Mouse (Mus musculus) heart, adult 9 months (tissue): Measurements from ENCODE around the gene Baz2b.
"Not testable (repeated sequence)": the region's sequence is repeated elsewhere in the genome, so short reads cannot be mapped to it uniquely, and the experiment has no call there.

Experiments
- DNase-seq, 2 experiments: peaks; one replicate each; pipeline ENCODE4 v3.0.0; 2022; ENCODE audit warnings: low spot score in 2 of 2

Baz2b gene

GRCm38 (mm10) chr2:59876482-59876881 lies 333.2 kb downstream of the Baz2b start:
- no peak for DNase-seq

DNA sequence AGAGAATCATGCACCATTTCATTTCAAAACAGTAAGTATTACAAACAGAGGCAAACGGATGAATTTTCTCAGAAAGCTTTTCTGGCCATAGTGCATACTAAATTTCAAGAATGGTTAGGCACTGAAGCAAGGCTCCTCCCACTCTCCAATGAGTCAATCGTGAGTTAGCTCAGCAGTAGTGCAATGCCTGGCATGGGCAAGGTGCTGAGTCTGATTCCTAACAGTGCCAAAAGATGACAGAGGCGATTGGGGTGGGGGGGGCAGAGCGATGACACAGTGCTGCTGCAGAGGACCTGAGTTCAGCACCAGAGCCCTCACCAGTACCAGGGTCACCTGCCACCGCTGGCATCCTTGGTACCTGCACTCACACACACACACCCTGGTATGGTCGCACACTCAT lies 339.1 kb downstream of the Baz2b start:
- no peak for DNase-seq

- no peak for DNase-seq
These were observed 347.0 kb downstream of the Baz2b start for GRCm38 (mm10) chr2:59862618-59863017.

- DNase-seq = no peak
These were observed 355.3 kb downstream of the Baz2b start for GRCm38 (mm10) chr2:59854363-59854762.

DNA sequence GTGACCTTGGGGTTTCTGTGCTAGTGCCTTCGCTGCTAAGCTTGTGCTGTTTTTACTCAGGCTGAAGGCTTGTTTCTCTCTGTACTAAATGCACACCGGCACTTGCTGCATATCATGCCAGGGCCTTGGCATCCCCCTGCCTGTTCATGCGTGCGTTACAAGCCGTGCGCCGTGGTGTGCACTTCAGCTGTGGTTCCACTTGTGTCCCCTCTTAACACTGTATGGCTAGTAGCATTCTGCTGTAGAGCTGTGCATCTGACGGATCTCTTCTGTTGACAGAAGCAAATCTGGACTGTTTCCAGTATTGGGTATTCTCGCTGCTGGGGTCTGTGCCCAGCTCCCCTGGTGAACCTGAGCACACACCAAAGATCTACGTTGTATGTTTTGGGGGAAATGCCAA lies 356.1 kb downstream of the Baz2b start:
- no peak for DNase-seq

DNA sequence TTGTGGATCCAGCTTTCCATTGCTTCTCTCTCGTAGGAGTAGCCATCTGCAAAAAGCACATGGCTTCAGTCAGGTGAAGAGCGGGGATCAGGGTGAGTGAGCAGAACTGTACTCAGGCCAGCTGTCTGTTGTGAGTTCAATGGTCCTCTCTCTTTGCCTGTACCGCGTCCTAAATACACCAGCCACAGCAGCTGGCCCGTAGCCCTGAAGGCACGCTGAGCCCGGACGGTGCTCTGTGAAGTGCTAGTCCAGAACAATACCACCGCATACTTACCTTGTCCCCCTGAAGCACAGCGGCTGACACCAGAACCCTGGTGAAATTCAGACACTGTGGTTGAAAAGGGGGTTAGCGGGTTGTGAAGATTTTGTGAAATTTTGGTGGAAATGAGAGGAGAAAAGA lies 356.7 kb downstream of the Baz2b start:
- DNase-seq = no peak

GRCm38 (mm10) chr2:59851885-59852284 lies 357.8 kb downstream of the Baz2b start:
- not testable (repeated sequence) for DNase-seq
